Mouse (Mus musculus): ENCODE data around the gene Med7.

Med7 gene

DNA sequence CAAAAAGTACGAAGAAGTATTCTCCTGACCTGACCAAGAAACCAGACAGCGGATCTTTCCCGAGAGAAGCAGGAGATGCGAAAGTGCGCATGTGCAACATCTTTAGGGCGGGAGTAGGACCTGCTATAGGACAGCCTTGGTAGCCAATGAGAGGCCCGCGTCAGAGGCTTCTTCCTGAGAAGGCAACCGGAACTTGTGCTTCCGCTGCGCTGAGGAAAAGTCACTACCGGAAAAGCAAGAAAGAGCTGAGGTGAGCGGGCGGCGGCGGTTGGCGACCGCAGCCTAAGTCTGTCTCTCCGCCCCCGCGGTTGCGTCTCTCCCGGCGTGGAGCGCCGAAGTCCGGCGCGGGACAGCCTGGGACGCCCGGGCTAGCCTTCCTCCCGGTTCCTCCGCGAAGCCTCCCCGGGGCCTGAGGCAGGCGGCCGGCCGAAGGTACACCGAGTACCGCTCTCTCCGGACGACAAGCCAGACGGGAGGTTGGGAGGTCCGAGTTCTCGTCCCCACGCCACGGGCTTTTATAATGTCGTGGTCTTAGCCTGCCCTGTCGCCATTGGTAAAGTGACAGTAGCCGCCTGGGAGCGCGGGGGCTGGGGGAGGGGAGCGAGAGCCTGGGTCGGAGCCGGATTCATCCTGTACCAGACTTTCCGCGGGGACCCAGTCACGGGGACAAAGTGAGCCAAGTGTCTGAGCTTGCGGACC is at the start of gene Med7:
Gene Med7, plus strand, starts transcription at position 166 of the 699 bp plus-strand sequence.
- peak; percentile 98 for DNase-seq (ENCODE audit: low read depth, low spot score)

DNA sequence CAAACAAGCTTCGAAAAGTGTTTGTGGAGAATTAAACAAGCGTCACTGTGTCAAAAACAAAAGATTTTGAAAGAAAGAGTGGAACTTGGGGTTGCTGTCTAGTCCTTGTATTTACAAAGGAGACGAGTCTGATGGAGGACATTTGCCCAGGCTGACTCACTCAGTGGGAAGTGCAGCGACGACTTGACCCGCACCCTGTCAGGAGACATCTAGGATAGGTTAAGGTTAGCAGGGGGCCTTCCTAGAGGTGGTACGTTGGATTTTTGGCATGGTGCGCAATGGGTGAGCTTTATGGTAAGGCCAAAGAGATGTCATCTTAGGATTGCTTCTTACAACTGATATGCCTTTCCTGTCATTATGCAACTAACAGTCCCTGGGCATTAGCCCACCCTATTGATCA is 49.7 kb upstream of the Med7 start:
- no peak for DNase-seq (ENCODE audit: low read depth, low spot score)

DNA sequence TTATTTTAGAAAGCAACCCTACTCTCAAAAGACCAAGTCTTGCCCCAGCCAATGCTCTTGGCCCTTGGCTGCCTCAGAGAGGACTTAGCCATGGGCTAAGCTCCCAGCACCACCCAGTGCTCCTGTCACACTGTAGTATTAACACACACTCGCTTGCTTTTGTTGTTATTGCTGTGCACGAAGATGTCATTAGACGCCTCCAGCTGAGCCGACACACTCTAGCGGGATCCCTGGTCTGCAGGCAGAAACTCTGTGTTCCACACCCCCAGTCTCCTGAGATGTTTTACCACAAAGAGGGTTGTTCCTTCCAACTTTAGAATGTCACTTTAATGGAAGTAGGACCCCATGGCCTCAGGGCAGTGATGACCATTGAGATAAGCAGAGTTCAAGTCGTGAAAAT is 48.3 kb upstream of the Med7 start:
- no peak for DNase-seq (ENCODE audit: low read depth, low spot score)

DNA sequence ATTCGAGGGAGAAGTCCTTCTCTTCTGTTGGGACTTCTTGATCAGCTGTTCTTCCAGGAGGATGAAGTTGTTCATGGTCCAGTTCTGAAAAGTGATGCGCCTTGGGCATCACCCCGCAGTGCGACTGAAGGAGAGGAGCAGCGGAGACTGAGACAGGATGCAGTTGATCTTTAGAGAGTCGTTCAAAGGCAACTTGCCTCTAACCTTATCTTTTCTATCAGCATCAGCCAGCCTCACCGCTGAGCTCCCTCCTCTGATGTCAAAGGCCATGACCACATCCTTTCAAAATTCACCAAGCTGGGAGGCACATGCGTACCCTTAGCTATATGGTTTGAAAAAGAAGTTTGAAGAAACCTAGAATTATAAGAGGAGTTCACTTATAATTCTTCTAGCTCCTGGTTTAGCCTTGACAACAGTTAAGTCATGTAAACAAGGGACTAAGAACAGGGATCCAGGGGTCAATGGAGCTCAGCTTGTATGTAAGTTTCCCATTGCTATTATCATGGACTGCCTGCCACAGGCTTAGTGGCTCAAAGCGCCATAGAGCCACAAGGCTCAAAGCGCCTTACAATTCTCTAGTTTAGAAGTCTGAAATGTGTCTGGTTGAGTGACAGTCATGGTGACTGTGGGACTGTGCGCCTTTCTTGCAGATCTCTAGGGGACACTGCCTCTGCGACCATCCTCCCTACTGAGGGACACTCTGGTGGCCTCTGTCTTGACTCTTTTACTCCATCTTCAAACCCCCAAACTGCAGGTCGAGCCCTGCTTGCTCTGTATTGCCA is 47.2 kb upstream of the Med7 start, which contains the start of gene Itk:
Gene Itk, minus strand, starts transcription at position 180 of the 782 bp plus-strand sequence.
- DNase-seq (ENCODE audit: low read depth, low spot score): no peak

DNA sequence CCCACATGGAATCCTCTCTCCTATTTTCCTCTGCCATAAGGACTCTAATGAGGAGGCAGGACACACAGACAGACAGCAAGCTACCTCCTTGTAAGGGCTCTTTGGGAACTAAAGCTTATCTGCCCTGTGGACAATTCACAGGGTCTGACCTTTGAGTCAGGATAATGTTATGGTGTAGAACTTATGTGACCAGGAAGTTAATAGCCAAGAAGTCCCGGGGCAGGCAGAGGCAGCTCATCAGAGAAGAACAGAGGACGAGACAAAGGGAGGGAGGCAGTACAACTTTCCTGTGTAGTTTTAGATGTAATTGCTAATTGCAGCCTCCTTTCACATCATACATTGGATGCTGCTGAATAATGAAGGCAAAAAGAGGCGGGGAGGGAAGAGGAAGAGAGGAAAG is 46.1 kb upstream of the Med7 start:
- DNase-seq (ENCODE audit: low read depth, low spot score): no peak

DNA sequence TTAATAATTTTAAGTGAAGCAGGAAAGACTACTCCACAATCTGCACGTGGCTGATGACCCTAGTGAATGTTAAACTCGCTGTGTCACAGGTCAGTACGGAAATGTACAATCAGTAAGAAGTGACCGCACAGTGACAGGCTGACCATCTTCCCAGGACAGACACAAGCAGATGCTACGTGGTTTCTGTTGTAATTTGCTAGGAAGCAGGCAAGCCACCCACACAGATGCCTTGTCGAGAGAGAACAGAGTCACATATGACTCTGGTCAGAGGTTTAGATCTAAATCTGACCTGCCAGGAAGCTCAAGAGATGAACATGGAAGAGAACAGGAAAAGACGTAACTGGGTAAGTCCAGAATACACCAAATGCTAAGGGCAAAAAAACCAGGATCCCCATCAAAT is 43.8 kb upstream of the Med7 start:
- no peak for DNase-seq (ENCODE audit: low read depth, low spot score)

- DNase-seq (ENCODE audit: low read depth, low spot score): no peak
These were observed 43.3 kb upstream of the Med7 start for GRCm38 (mm10) chr11:46393413-46393812.

- no peak for DNase-seq (ENCODE audit: low read depth, low spot score)
These were observed 41.6 kb upstream of the Med7 start for GRCm38 (mm10) chr11:46395088-46395487.

GRCm38 (mm10) chr11:46395698-46396097 is 41.0 kb upstream of the Med7 start:
- no peak for DNase-seq (ENCODE audit: low read depth, low spot score)

DNA sequence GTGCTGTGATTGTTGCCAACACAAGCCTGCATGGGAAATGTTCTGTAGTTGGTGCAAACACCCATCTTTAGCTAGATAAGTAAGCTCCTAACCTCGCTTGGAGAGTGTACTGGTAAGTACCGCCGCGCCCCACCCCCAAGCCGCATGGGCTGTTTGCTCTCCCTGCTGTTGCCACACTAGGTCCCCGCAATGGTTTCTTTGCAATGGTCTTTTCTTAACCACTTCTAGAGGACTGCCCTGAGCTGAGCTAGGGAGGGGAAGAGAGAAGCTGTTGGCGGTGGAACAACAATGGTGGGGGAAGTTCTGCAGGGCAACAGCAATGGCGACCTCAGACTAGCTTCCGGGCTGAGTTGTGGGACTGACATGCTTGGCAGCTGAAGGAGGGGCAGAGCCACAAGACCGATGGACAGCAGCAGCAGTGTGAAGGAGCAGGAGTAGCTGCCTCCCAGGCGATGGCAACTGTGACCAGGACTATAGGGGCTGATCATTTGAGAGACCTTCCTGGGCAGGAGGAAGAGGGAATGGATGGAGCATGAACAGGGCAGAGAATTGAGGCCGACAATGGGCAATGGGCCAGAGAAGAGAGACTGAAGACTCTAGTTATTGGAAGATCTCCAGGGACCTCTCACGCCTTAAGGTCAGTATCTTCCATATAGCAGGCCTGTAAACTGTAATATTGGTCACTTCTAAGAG is 40.4 kb upstream of the Med7 start, which contains the start of gene Fam71b:
Gene Fam71b, plus strand, starts transcription at position 393 of the 693 bp plus-strand sequence.
- DNase-seq (ENCODE audit: low read depth, low spot score): no peak

DNA sequence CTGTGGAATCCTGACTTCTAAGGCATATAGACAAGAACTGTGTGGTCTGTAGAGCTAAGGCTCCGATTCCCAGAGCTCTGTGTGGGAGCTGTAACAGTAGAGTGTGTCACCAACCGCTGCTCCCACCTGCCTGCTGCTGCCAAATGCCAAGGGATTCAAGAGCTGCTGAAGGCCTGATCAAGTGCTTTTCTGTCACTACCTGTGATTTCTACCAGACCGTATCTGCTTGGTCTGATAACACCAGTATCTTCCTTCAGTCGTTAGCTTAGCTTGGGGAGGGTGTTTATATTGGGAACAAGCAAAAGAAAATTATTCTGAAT is 39.9 kb upstream of the Med7 start:
- DNase-seq (ENCODE audit: low read depth, low spot score): no peak

DNA sequence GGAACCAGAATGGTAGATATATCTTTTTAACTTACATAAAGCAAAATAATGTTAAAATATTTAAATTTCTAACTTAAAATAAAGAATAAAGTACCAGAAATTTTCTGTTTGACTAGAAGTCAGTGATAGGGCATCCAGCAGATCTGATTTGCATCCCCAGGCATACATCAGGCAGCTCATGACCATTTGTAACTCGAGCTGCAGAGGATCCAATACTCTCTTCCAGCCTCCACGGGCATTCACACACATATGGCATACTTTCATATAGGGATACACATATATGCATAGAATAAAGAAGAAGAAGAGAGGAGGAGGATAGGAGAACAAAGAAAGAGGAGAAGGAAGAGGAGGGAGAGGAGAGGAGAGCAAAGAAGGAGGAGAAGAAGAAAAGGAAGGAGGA is 38.8 kb upstream of the Med7 start:
- no peak for DNase-seq (ENCODE audit: low read depth, low spot score)

DNA sequence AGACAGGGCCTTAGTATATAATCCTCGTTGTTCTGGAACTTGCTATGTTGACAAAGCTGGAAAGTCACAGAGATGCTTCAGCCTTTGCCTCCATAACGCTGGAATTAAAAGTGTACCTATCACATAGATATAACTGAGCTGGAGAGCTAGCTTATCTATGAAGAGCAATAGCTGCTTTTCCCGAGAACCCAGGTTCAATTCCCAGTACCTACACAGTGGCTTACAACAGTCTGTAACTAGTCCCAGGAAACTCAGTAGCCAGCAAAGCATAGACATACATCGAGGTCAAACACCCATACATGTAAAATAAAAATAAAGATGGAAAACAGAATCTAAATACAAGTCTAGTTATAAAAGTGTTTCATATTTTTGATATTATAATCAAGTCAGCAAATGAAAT is 38.3 kb upstream of the Med7 start:
- no peak for DNase-seq (ENCODE audit: low read depth, low spot score)

GRCm38 (mm10) chr11:46398933-46399383 is 37.8 kb upstream of the Med7 start:
- peak; percentile 10 for DNase-seq (ENCODE audit: low read depth, low spot score)

- no peak for DNase-seq (ENCODE audit: low read depth, low spot score)
These were observed 35.2 kb upstream of the Med7 start for GRCm38 (mm10) chr11:46401555-46401954.

GRCm38 (mm10) chr11:46404986-46405385 is 31.7 kb upstream of the Med7 start:
- no peak for DNase-seq (ENCODE audit: low read depth, low spot score)

GRCm38 (mm10) chr11:46406721-46407120 is 30.0 kb upstream of the Med7 start:
- no peak for DNase-seq (ENCODE audit: low read depth, low spot score)

DNA sequence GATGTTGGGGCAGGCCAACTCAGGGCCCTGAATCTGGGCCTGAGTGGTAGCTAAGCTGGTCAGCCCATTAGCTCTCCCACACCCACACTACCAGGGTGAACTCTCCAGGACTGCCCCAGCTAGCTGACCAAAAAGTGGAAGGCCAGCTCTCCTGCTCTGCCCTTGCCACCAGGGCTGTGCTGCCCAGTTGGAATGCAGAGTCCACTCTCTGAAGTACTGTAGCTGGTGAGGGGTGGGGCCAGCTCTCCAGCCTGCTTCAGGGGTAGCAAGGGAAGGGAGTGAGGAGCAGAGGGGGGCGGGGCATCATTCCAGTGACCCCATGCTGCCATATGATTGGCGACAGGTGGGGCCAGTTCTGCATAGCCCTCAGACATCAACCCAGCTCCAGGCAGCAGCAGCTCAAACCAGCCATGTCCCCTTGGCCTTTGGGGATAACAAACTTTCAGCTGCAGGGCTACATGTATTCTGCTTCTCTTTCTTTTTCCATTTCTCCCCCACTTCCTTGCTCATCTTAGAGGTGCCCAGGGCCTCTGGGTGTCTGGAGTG is 26.6 kb upstream of the Med7 start:
- DNase-seq (ENCODE audit: low read depth, low spot score): no peak

DNA sequence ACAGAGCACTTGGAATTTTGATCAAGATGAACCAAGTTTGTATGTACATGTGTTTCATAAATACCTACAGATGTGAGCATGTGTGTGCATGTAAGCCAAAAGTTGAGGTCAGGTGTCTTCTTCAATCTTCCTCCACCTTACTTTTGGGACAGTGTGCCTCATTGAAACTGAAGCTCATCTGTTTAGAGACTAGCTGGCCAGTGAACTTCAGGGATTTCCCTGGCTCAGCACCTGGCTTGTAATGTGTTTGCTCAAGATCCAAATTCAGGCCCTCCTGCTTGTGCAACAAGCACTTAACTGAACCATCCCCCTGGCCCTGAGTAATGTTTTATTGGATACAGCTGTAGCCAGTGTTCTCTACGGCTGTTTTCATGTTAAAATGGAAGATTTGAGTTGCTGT is 18.3 kb upstream of the Med7 start:
- DNase-seq (ENCODE audit: low read depth, low spot score): peak; percentile 16

DNA sequence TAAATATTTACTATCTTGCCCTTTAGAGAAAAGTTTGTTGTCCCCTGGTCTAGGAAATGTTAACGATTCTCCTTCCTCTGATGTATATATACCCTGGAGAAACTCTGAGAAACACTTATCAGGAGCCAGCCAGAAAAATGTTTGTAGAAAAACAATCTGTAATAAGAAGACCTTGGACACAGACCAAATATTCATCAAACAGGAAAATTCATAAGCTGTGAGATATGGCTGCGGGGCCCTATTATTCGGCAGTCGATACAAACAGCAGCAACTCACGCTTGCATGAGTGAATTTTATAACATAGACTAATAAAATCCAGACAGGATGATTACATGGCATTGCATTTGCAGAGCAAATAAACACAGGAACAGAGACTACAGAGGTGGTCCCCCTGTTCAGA is 17.9 kb upstream of the Med7 start:
- no peak for DNase-seq (ENCODE audit: low read depth, low spot score)

DNA sequence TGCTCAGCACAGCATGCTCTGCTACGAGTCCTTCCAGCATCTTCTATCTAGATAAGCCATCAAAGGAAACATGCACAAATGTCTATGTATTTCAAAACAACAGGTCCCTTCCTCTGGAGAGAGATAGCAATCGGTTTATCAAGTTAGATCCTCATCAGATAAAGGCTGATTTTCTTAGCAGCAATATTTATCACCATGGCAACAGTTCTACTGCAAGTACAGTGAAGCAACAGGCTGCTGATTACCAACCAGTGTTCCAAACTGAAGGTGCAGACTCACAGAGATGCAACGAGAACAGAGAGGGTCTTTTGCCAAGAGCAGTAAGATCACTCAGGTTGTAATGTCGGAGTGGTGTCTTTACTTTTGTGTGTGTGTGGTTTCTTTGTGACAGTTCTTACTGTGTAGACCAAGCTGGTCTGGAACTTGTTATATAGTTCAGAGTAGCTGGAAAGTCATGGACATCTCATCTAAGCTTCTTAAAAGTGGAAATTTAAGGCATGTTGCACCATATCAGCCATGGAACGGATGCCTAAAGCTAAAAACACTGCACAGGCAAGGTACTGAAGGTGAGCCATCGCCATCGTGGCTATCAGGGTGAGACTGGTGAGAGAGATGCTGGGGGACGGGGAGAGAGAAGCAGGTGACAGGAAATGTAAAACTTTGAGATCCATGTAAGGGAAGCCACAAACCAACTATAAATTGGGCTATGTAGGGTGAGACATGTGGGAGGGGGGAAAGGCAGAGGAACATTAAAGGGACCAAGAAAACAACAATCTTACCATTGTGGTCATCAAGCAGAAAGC is 15.4 kb upstream of the Med7 start:
- DNase-seq (ENCODE audit: low read depth, low spot score): no peak
